Mouse (Mus musculus): ENCODE measurements around the gene Asb18.

Gene Asb18

DNA sequence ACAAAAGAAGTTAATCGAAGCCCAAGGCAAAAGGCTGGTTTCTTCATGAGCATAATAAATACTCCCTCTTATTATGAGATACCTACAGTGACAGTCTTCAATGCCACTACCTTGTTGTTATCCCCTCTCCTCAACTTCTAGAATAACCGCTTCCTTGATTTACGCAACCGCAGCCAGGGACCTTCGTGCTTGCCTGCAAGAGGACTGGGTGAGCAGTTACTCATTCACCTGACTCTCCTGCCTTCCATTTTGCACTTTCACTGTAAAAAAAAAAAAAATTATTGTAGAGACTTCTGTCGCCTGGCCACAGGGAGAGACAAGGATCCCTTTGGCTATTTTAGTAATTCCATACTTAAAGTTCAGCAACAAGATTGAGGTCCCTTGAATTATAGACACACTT lies 81.4 kb downstream of the Asb18 start:
- DNase-seq (ENCODE audit: low spot score): no peak

GRCm38 (mm10) chr1:89932616-89933015 lies 81.8 kb downstream of the Asb18 start:
- DNase-seq (ENCODE audit: low spot score): no peak

GRCm38 (mm10) chr1:89932021-89932423 lies 82.4 kb downstream of the Asb18 start:
- DNase-seq (ENCODE audit: low spot score): no peak

DNA sequence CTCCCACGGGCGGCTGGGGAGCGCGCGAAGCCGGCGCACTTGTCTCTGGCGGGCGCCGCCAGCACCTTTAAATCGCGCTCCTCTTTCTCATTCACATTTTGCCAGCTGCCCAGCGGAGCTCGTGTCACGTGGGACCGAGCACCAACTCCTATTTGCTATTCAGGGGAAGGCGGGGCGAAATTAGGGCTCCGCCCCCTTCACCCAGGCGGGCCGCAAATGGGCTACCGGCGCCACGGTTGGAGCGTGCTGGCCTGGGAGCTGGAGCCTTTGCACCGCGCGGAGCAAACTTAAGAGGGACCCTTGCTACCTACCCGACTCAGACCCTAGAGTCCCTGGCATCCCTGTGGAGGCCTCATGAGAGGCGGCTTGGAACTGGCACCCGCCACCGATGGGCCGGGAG lies 83.3 kb downstream of the Asb18 start, which contains the start of gene Gbx2:
Gbx2 (minus strand) TSS at position 60 of the 400 bp plus-strand sequence.
- DNase-seq (ENCODE audit: low spot score): peak; percentile 71

- no peak for DNase-seq (ENCODE audit: low spot score)
Measured at GRCm38 (mm10) chr1:89930551-89930950, 83.9 kb downstream of the Asb18 start.

DNA sequence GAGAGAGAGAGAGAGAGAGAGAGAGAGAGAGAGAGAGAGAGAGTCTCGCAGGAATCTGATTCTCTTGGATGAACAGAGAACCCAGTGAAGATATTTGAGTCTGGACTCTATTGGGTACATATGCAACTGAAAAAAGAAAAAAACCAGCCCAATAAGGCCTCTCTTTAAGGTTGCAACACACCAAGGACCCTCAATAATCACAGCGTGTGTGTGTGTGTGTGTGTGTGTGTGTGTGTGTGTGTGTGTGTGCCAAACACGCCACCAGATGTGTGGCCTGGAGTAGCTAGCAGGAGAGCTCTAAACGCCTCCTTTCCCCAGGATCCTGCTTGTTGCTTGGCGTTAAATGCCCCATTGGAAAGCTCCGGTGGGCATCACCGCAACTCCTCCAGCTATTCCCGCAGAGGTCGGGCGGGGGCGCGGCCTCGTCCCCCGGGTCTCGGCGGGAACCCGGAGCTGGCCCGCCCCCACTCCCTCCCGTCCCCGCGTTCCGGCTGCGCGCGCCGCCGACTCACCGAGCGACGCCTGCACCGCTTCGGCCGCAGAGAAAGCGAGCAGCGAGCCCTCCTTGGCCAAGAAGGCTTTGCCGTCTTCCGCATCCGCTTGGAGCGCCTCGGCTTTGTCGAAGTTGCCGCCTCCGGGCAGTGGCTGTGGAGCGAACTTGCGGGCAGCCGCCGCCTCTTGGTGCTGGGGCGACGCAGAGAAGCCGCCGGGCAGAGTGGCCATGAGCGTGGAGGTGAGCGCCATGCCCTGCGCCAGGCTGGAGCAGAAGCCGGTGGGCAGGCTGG lies 84.6 kb downstream of the Asb18 start:
- DNase-seq (ENCODE audit: low spot score): peak; percentile 52

GRCm38 (mm10) chr1:89929181-89929580 lies 85.3 kb downstream of the Asb18 start:
- DNase-seq (ENCODE audit: low spot score): peak; percentile 36

DNA sequence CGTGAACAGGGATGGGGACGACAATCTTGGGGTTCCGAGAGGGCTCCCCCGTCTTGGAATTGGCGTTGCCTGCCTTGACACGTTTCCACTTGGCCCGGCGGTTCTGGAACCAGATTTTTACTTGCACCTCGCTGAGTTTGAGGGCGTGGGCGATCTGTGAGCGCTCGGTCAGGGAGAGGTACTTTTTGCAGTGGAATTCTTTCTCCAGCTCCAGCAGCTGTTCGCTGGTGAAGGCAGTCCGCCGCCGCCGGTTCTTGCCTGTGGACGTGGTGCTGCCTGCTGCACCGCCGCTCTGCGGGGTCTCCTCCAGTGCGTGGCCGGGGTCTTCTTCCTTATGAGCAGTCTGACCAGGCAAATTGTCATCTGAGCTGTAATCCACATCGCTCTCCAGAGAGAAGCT lies 85.8 kb downstream of the Asb18 start:
- DNase-seq (ENCODE audit: low spot score): peak; percentile 45

- DNase-seq (ENCODE audit: low spot score): no peak
Measured at GRCm38 (mm10) chr1:89927061-89927661, 87.3 kb downstream of the Asb18 start.

DNA sequence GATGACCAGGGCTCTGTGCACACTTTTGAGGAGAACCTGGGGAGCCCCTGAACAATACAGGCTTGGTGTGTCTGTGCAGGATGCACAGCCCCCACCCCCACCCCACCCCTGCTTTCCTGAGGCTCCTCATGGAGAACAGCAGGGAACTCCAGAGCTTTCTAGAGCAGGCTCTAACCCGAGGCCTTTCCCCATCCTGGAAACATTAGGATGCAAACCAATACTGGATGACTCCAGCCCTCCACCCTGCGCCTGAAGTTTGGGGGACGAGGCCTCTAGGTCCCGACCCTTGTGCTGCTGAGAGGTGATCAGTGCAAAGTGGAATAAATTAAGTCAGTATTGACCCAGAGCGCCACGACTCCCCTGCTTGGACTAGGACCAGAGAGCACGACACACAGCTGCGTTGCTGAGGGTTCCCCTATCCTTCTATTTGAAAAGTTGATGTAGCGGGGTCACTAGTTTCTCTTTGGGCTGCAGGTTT lies 87.8 kb downstream of the Asb18 start:
- no peak for DNase-seq (ENCODE audit: low spot score)

DNA sequence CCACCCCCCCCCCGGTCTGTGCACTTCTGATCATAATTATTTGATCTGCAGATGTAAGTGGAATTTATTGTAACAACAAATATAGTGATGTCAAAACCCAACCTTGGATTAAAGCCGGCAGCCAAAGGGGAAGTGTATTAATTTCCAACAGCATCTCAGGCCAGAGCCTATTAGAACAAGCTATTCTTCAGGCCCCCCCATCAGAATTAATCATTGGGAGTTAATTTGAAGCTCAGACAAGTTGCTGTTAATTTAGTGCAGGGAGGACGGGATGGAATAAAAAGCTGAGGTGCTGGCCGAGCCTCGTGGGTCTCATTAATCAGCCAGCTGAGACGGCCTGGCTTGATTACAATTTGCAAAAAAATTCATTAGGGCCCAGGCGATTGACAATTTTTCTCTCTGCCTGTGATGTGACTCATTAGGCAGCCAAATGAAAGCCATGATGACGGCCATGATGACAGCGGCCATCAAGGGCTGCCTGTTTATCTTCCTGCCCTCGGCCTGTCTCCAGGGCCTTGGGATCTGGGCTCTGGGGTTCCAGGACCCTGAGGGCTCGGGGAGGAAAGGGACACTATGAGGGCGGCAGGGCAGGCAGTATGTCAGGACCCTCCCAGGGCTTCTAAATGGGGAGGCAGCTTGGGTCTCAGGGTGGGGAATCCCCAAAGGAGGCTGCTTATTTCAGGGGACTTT lies 88.8 kb downstream of the Asb18 start:
- DNase-seq (ENCODE audit: low spot score): no peak

DNA sequence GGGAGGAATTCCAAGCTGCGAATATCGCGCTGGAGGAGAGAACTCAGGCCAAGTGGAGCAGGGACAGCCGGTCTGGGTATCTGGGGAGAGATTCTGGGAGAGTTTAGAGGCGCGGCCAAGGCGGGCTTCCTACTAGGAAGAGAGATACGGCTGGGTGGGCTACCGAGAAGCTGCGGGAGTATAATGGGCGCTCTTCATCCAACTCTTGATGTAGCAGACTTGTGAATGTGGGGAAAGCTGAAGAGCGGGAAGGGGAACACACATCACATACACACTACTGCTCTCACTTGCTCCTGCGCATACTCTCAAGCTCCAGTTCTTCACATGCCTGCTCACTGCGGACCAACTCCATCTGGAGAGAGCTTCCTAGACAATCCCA lies 90.8 kb downstream of the Asb18 start:
- no peak for DNase-seq (ENCODE audit: low spot score)

GRCm38 (mm10) chr1:89922883-89923641 lies 91.4 kb downstream of the Asb18 start:
- peak; percentile 45 for DNase-seq (ENCODE audit: low spot score)

DNA sequence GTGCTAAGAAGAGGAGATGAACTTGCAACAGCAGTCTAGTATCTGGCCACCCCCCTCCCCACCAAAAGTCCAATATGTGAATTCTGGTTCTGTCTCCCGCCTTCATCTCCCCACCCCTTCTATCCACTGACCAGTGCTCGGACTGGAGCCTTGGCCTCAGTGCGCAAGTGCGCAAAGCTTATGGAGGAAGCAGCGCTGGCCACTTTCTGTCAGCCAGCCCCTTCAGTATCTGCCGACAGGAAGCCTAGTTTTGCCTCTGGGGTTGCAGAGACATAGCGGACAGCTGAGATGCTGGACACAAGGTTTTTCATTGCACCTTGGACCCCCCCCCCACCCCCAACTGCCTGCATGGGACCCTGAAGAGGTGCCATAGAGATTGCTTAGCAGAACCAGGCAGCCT lies 92.2 kb downstream of the Asb18 start:
- peak; percentile 31 for DNase-seq (ENCODE audit: low spot score)

GRCm38 (mm10) chr1:89921806-89922205 lies 92.7 kb downstream of the Asb18 start:
- peak; percentile 27 for DNase-seq (ENCODE audit: low spot score)

DNA sequence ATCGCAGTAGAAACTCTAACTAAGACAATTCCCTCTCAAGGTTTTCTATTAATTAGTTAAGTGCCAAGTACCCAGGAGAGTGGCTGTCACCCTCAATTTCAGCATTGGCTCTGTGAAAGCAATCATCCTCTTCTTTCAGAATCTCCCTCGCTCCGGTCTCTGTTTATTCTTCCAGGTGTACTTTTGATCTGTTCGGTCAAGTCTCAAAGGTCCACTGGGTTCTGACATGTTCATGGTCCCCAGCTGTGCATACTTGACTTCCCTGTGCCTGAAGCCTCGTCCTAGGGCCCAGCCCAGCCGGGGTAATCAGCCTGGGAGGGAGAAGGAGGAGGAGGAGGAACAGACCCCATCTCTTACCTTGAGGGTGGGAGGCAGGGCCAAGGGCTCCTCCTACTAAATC lies 95.3 kb downstream of the Asb18 start:
- DNase-seq (ENCODE audit: low spot score): no peak

- no peak for DNase-seq (ENCODE audit: low spot score)
Measured at GRCm38 (mm10) chr1:89918111-89918510, 96.4 kb downstream of the Asb18 start.

DNA sequence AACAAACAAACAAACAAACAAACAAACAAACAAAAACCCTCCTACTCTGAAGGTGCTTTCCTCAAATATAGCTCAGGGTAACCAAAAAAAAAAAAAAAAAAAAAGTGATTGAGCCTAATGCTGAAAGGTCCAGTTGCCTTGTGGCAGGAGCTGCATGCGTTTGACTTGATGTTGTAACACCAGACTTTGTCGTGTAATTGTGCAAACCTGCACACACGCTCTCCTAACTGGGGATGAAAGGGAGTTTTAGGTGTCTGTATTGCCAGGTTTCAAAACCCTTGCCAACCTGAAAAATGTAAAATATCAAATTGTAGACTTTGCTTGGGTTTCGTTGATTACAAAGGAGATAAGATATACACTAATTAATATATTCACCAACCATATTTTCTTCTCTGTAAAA lies 100.9 kb downstream of the Asb18 start:
- no peak for DNase-seq (ENCODE audit: low spot score)

DNA sequence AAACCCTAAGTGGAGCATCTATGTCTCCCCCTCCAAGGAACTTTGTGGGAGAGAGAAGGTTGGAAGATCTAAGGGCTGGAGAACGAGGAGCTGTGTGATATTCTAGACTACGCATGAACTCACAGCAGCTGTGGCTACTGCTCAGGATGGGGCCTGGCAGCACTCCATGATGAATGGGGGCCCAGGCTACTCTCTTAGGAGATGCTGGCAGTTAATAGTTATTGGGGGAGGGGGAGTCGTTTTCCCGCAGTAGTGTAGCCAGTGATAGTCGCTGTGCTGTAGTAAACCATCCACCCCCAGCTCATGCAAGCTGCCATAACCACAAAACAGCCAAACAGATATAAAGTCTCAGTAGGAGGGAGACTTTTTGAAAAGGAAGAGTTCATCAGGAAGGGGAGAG lies 102.1 kb downstream of the Asb18 start:
- DNase-seq (ENCODE audit: low spot score): no peak

GRCm38 (mm10) chr1:89909796-89910195 lies 104.7 kb downstream of the Asb18 start:
- DNase-seq (ENCODE audit: low spot score): no peak

DNA sequence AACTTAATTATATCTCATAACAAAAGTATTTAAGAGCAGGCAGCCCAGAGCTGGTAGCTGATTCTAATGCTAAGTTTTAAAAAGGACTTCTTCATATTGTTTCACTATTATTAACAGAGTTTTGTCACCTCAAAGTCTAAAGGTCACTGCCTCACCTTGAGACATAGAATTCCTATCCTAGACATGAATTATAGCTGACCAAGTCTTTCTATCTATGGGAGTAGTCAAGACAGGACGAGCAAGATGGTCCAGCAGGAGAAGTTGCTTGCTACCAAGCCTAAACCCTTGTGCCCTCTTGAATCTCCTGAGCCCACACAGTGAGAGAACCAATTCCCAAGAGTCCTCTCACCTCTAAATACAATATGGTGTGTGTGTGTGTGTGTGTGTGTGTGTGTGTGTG lies 111.8 kb downstream of the Asb18 start:
- DNase-seq (ENCODE audit: low spot score): no peak

GRCm38 (mm10) chr1:89902236-89902635 lies 112.2 kb downstream of the Asb18 start:
- DNase-seq (ENCODE audit: low spot score): no peak

Data from testis, postnatal 10 days (tissue).